Mouse (Mus musculus) left cerebral cortex, postnatal 36 days (tissue): Measurements from ENCODE around the gene Gm28372. TPM values are rescaled to one million over a fixed set of nuclear protein-coding genes. Genes with fewer than 3 reads are reported as not detected.
"Not testable (repeated sequence)": the region's sequence is repeated elsewhere in the genome, so short reads cannot be mapped to it uniquely, and the experiment has no call there.

Source experiments
- DNase-seq, 2 experiments: peaks; one replicate each; pipeline ENCODE4 v3.0.0; 2021 to 2022; ENCODE audit warnings: low spot score in 2 of 2, mixed read lengths in 1 of 2
- intact Hi-C: fragments of 180-260 bp; cut with DNase I; formaldehyde crosslinking; loops from one replicate; pipeline ENCODE4 v1.15.1; 2025
- total RNA-seq, 2 experiments: library from RNA; stranded (reverse); gene quantifications; 2 replicates each; pipeline ENCODE4 v1.2.3; 2021

The Gm28372 gene
- not detected for total RNA-seq

GRCm38 (mm10) chr2:130404939-130405338, at the start of gene Gm28372, which contains the start of gene 1700020A23Rik:
Gm28372 (plus strand) TSS chr2:130405239.
1700020A23Rik (plus strand) TSS chr2:130405259.
- intact Hi-C loops = no loop called here
- DNase-seq = no peak

GRCm38 (mm10) chr2:130357551-130357950, 47.5 kb upstream of the Gm28372 start:
- no peak for DNase-seq
- intact Hi-C loops = no loop called here

- no peak for DNase-seq
- intact Hi-C loops = no loop called here
Measured at GRCm38 (mm10) chr2:130358852-130359251, 46.2 kb upstream of the Gm28372 start.

- DNase-seq = peak in 1 of 2 experiments; percentile 35
- intact Hi-C loops = loop anchor here (2.0 kb wide), 1 partner anchor 68 kb away; the partner anchor contains the start of gene Ebf4
Measured at GRCm38 (mm10) chr2:130362511-130363026, 42.5 kb upstream of the Gm28372 start.

- intact Hi-C loops = no loop called here
- DNase-seq = no peak
Measured at GRCm38 (mm10) chr2:130365211-130366094, 39.6 kb upstream of the Gm28372 start.

- intact Hi-C loops = no loop called here
- no peak for DNase-seq
Measured at GRCm38 (mm10) chr2:130367386-130367785, 37.7 kb upstream of the Gm28372 start.

GRCm38 (mm10) chr2:130373026-130373425, 32.0 kb upstream of the Gm28372 start:
- intact Hi-C loops, DNase-seq: not testable (repeated sequence)

- intact Hi-C loops = no loop called here
- DNase-seq = no peak
Measured at GRCm38 (mm10) chr2:130374951-130375350, 30.1 kb upstream of the Gm28372 start.

- intact Hi-C loops = no loop called here
Measured at GRCm38 (mm10) chr2:130383205-130383604, 21.8 kb upstream of the Gm28372 start.

GRCm38 (mm10) chr2:130383895-130384294, 21.1 kb upstream of the Gm28372 start:
- DNase-seq = no peak
- intact Hi-C loops = no loop called here

More at GRCm38 (mm10) chr2:130383205-130383604, 21.8 kb upstream of the Gm28372 start:
- DNase-seq = no peak

- intact Hi-C loops = no loop called here
- no peak for DNase-seq
Measured at GRCm38 (mm10) chr2:130386212-130386611, 18.8 kb upstream of the Gm28372 start.

GRCm38 (mm10) chr2:130388796-130389195, 16.2 kb upstream of the Gm28372 start:
- intact Hi-C loops = no loop called here
- DNase-seq = no peak

- intact Hi-C loops = no loop called here
- DNase-seq = no peak
Measured at GRCm38 (mm10) chr2:130390993-130391625, 13.9 kb upstream of the Gm28372 start.

GRCm38 (mm10) chr2:130392836-130393235, 12.2 kb upstream of the Gm28372 start:
- DNase-seq = no peak
- intact Hi-C loops = no loop called here

- intact Hi-C loops = no loop called here
- no peak for DNase-seq
Measured at GRCm38 (mm10) chr2:130395696-130396095, 9.3 kb upstream of the Gm28372 start.

- intact Hi-C loops = no loop called here
- DNase-seq = no peak
Measured at GRCm38 (mm10) chr2:130397186-130397985, 7.7 kb upstream of the Gm28372 start, which contains the start of gene Cpxm1. Cpxm1 (minus strand) TSS chr2:130397574.

- no peak for DNase-seq
- intact Hi-C loops = no loop called here
Measured at GRCm38 (mm10) chr2:130398091-130398490, 6.9 kb upstream of the Gm28372 start.

- DNase-seq = no peak
- intact Hi-C loops = no loop called here
Measured at GRCm38 (mm10) chr2:130400046-130400445, 5.0 kb upstream of the Gm28372 start.

GRCm38 (mm10) chr2:130401891-130402290, 3.1 kb upstream of the Gm28372 start:
- intact Hi-C loops = no loop called here
- DNase-seq = no peak

GRCm38 (mm10) chr2:130406178-130406577, 1.1 kb downstream of the Gm28372 start, which contains the start of gene Tmem239:
Tmem239 (plus strand) TSS chr2:130406478.
- intact Hi-C loops = no loop called here
- DNase-seq = no peak
